Mouse (Mus musculus) liver, embryonic 14.5 days (tissue): Measurements from ENCODE around the gene Dicer1. TPM values are rescaled to one million over a fixed set of nuclear protein-coding genes. Genes with fewer than 3 reads are reported as not detected.

Source experiments
- ATAC-seq: fragments of 200-750 bp; cut with Nextera tagmentation; 2 replicates; pipeline ENCODE4 v1.8.0; 2017; ENCODE audit warnings: moderate number of reproducible peaks, mild to moderate bottlenecking, moderate library complexity; ENCODE audit not compliant: insufficient read depth
- DNase-seq, 3 experiments: peaks; one replicate each; pipeline ENCODE4 v3.0.0-alpha.2; 2012 to 2013; ENCODE audit warnings: low read depth in 3 of 3, low spot score in 3 of 3
- H3K27ac ChIP-seq: fragments of 300-500 bp; sonication (generic); 2 replicates; pipeline ENCODE4 v1.5.1; 2014; ENCODE audit warnings: moderate library complexity, mild to moderate bottlenecking, control low read depth, inconsistent platforms
- H3K27me3 ChIP-seq: fragments of 300-500 bp; sonication (generic); 2 replicates; pipeline ENCODE4 v1.6.1; 2014; ENCODE audit warnings: mild to moderate bottlenecking, low read length, moderate library complexity; ENCODE audit not compliant: control insufficient read depth, insufficient read depth
- H3K36me3 ChIP-seq: fragments of 300-500 bp; sonication (generic); replicated peaks from 2 replicates; pipeline ENCODE4 v1.6.1; 2014; ENCODE audit warnings: low read depth; ENCODE audit not compliant: control insufficient read depth, insufficient read depth
- H3K4me1 ChIP-seq, 2 experiments: fragments of 200-500 bp in 1 of 2; fragments of 300-500 bp in 1 of 2; sonication (generic) in 1 of 2; replicated peaks; 2 replicates each; pipeline ENCODE4 v1.6.1; 2012 to 2014; ENCODE audit warnings: antibody characterized with exemption in 1 of 2, inconsistent platforms in 1 of 2, low read length in 1 of 2; ENCODE audit not compliant: control insufficient read depth in 2 of 2, insufficient read depth in 2 of 2
- H3K4me2 ChIP-seq: fragments of 300-500 bp; sonication (generic); 2 replicates; pipeline ENCODE4 v1.6.1; 2014; ENCODE audit warnings: low read depth, mild to moderate bottlenecking, control low read depth, moderate library complexity
- H3K4me3 ChIP-seq, 2 experiments: fragments of 200-500 bp in 1 of 2; fragments of 300-500 bp in 1 of 2; sonication (generic) in 1 of 2; 2 replicates each; pipeline ENCODE4 v1.5.1; 2012 to 2014; ENCODE audit warnings: low read depth in 2 of 2, low read length in 2 of 2, mild to moderate bottlenecking in 2 of 2, control low read depth in 1 of 2, inconsistent platforms in 1 of 2, moderate library complexity in 1 of 2; ENCODE audit not compliant: insufficient read depth in 1 of 2
- H3K9ac ChIP-seq: fragments of 300-500 bp; sonication (generic); replicated peaks from 2 replicates; pipeline ENCODE4 v1.6.1; 2014; ENCODE audit warnings: mild to moderate bottlenecking, control low read depth, moderate library complexity
- H3K9me3 ChIP-seq: fragments of 300-500 bp; sonication (generic); 2 replicates; pipeline ENCODE4 v1.6.1; 2016; ENCODE audit warnings: low read length, mixed read lengths; ENCODE audit not compliant: control insufficient read depth
- CTCF ChIP-seq: IDR thresholded peaks from 2 replicates; pipeline ENCODE4 v1.5.1; 2016; ENCODE audit warnings: antibody characterized with exemption, low read depth, control low read depth
- EP300 ChIP-seq: IDR thresholded peaks from 2 replicates; pipeline ENCODE4 v1.6.1; 2016; ENCODE audit warnings: antibody characterized with exemption, low read depth
- WGBS: fragments of 180-500 bp; shearing (Covaris S2); extraction: QIAGEN DNeasy Blood & Tissue Kit; methylation state at CpG from one replicate; pipeline ENCODE4 v1.1.7; 2014; ENCODE audit not compliant: insufficient replicate concordance; 5-methylcytosine and 5-hydroxymethylcytosine counted together
- polyA plus RNA-seq, 2 experiments: library from polyadenylated mRNA; depleted of rRNA in 1 of 2; stranded (reverse) in 1 of 2; unstranded in 1 of 2; fragments of >200 nt; fragmentation: Nextera tagmentation in 1 of 2; extraction: Ambion mirVana in 1 of 2; gene quantifications; 2 replicates each; pipeline versions ENCODE4 v1.2.1 to v1.2.3; 2012 to 2014

The Dicer1 gene
- polyA plus RNA-seq, 2 experiments: 5.9 to 6.4 TPM

DNA sequence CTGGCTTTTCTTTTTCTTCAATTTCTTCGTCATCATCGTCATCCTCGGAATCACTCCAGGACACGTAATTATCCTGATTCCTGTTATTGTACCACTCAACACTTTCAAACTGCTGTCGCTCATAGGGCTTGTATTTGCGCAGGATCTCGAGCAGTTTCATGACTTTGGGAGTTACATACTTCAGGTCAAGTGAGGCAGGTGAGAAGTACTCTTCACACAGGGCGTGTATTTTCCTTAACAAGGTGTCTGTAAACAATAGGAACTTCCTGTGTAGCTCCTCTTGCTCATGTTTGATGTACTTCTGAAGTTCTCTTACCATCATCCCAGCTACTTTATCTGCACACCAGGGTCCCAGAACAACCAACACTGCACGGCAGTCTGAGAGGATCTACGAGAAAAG lies 29.7 kb downstream of the Dicer1 start:
- no peaks in the 10 kb centered on the region for H3K27me3 ChIP-seq
- H3K9ac ChIP-seq: no peak overlapping the region
- no peak for TF ChIP-seq CTCF
- TF ChIP-seq EP300: no peak
- no peak overlapping the region for H3K4me2 ChIP-seq
- ATAC-seq: no peak
- peaks cover 26% of the 10 kb centered on the region for H3K36me3 ChIP-seq
- 86% methylated on average over 10 of the region's 10 CpGs for WGBS
- H3K4me3 ChIP-seq: no peak overlapping the region
- H3K9me3 ChIP-seq: no peaks in the 10 kb centered on the region
- no peaks in the 10 kb centered on the region for H3K4me1 ChIP-seq
- H3K27ac ChIP-seq: no peak overlapping the region
- DNase-seq: no peak

DNA sequence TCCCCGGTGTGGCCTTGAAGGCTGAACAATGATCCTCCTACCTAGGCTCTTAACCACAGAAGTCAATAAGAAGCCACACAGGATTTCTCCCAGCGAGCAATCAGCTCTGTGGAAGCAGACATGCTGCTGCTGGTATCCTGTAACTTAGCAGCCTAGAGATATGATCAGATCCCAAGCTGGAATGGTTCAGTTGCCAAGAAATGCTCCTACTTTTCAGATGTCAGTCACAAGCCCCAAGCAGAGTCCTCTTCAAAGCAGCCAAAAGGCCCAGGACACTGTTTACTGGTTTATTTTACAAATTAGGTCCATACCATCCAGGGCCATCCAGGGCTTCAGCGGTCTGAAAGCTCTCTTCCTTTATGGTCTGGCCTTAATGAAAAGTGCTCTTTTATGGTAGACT lies 30.7 kb downstream of the Dicer1 start:
- no peak overlapping the region for H3K27ac ChIP-seq
- DNase-seq (no peak), ATAC-seq (no peak)
- no peak overlapping the region for H3K9ac ChIP-seq
- no peak for TF ChIP-seq CTCF
- 66% methylated on average over 3 of the region's 3 CpGs for WGBS
- H3K36me3 ChIP-seq: peaks cover 19% of the 10 kb centered on the region
- H3K9me3 ChIP-seq: no peaks in the 10 kb centered on the region
- no peaks in the 10 kb centered on the region for H3K4me1 ChIP-seq
- H3K4me2 ChIP-seq: no peak overlapping the region
- no peak overlapping the region for H3K4me3 ChIP-seq
- H3K27me3 ChIP-seq: no peaks in the 10 kb centered on the region

DNA sequence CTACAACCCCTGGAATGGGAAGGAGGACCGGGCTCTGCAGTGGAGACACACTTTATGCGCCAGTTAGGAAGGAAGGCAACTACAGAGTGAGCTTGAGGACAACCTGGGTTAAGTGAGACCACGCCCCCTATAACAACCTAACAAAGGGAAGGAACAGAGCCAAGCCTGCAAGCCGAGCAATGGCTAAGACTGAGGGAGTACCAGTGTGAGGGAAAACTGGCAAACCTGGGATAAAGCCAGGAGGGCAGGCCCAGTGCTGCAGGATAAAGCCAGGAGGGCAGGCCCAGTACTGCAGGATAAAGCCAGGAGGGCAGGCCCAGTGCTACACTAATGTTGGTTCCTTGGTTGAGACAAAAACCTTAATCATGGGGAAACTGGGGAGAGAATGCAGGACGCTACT lies 32.8 kb downstream of the Dicer1 start:
- Histone ChIP-seq H3K36me3 (peaks cover 17% of the 10 kb centered on the region), H3K9me3 (no peaks in the 10 kb centered on the region), H3K4me2 (no peak overlapping the region), H3K4me3 (no peak overlapping the region), H3K27ac (no peak overlapping the region), H3K27me3 (no peaks in the 10 kb centered on the region), H3K4me1 (no peaks in the 10 kb centered on the region), H3K9ac (no peak overlapping the region)
- DNase-seq (no peak), ATAC-seq (no peak)
- TF ChIP-seq EP300: no peak
- 80% methylated on average over 5 of the region's 5 CpGs for WGBS

DNA sequence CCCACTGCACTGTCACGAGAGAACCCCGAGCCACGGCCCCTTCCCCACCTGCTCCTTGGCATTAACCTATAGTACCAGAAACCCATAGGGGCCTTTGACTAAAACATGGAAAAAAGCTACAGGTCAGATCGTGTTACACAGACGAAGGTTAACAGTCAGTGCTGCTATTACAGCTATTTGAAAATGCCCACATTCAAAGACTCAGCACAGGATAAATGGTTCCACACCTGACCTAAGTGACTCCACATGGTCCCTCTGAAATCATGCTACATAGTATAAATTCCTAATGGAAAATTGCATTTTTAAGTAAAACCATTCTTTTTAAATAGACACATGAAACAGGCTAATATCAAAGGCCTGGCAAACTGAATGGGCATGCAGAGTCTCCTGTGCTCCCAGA lies 35.3 kb downstream of the Dicer1 start:
- H3K9ac ChIP-seq: no peak overlapping the region
- TF ChIP-seq EP300 (no peak), CTCF (no peak)
- H3K4me3 ChIP-seq: no peak overlapping the region
- DNase-seq (no peak), ATAC-seq (no peak)
- no peaks in the 10 kb centered on the region for H3K27me3 ChIP-seq
- H3K9me3 ChIP-seq: no peaks in the 10 kb centered on the region
- no peak overlapping the region for H3K4me2 ChIP-seq
- H3K27ac ChIP-seq: no peak overlapping the region
- no peaks in the 10 kb centered on the region for H3K4me1 ChIP-seq
- 78% methylated on average over 5 of the region's 5 CpGs for WGBS
- peaks cover 31% of the 10 kb centered on the region for H3K36me3 ChIP-seq

GRCm38 (mm10) chr12:104715453-104715852 lies 36.3 kb downstream of the Dicer1 start:
- no peak overlapping the region for H3K4me2 ChIP-seq
- no peak overlapping the region for H3K27ac ChIP-seq
- TF ChIP-seq CTCF: no peak
- no peak for TF ChIP-seq EP300
- no peak overlapping the region for H3K9ac ChIP-seq
- 80% methylated on average over 5 of the region's 5 CpGs for WGBS
- H3K4me3 ChIP-seq: no peak overlapping the region
- ATAC-seq (no peak), DNase-seq (no peak)
- H3K4me1 ChIP-seq: no peaks in the 10 kb centered on the region
- H3K9me3 ChIP-seq: no peaks in the 10 kb centered on the region
- no peaks in the 10 kb centered on the region for H3K27me3 ChIP-seq
- peaks cover 36% of the 10 kb centered on the region for H3K36me3 ChIP-seq

- Histone ChIP-seq H3K36me3 (peaks cover 55% of the 10 kb centered on the region), H3K9me3 (no peaks in the 10 kb centered on the region), H3K9ac (no peak overlapping the region), H3K4me1 (no peaks in the 10 kb centered on the region), H3K27me3 (no peaks in the 10 kb centered on the region), H3K4me2 (no peak overlapping the region), H3K4me3 (no peak overlapping the region), H3K27ac (no peak overlapping the region)
- ATAC-seq: no peak
- TF ChIP-seq EP300 (no peak), CTCF (no peak)
- no peak for DNase-seq
- WGBS: 83% methylated on average over 7 of the region's 7 CpGs
Observed at GRCm38 (mm10) chr12:104700266-104700665, 51.5 kb downstream of the Dicer1 start.
